Mouse (Mus musculus): Measurements from ENCODE around the gene Hyal1.

- TF ChIP-seq POLR2AphosphoS2 (IDR thresholded peaks at IDR 0.05; ENCODE audit: insufficient read length, low read depth) = peak; percentile 92
- peak; percentile 81 for TF ChIP-seq POLR2A (IDR thresholded peaks at IDR 0.05; ENCODE audit: insufficient read length, low read depth)
Measured at GRCm38 (mm10) chr9:107580501-107581317, 4.0 kb downstream of the Hyal1 start, which contains the start of gene Hyal3.
